Mouse (Mus musculus) brain, embryonic 14.5 days (tissue): ENCODE results near the gene Gbe1.

Source experiments
- CTCF ChIP-seq: fragments of 200-500 bp; IDR thresholded peaks from 2 replicates; pipeline ENCODE4 v1.5.1; 2012; ENCODE audit warnings: inconsistent platforms, mild to moderate bottlenecking, moderate library complexity, borderline replicate concordance; ENCODE audit not compliant: insufficient read depth, insufficient read length; ENCODE audit errors: extremely low read depth
- POLR2A ChIP-seq: fragments of 200-500 bp; IDR thresholded peaks from 2 replicates; pipeline ENCODE4 v1.6.1; 2012; ENCODE audit warnings: mild to moderate bottlenecking, inconsistent platforms, borderline replicate concordance; ENCODE audit not compliant: poor library complexity, insufficient read depth, insufficient read length, severe bottlenecking; ENCODE audit errors: extremely low read depth

GRCm38 (mm10) chr16:70480494-70480893, 166.7 kb downstream of the Gbe1 start:
- TF ChIP-seq CTCF, result no peak
- no peak for TF ChIP-seq POLR2A
